Mouse (Mus musculus) midbrain, embryonic 16.5 days (tissue): ENCODE measurements around the gene Gsta4. TPM values are rescaled to one million over a fixed set of nuclear protein-coding genes. Genes with fewer than 3 reads are reported as not detected.
"Not testable (repeated sequence)": the region's sequence is repeated elsewhere in the genome, so short reads cannot be mapped to it uniquely, and the experiment has no call there.

Source experiments
- ATAC-seq: fragments of 200-750 bp; cut with Nextera tagmentation; 2 replicates; pipeline ENCODE4 v1.8.0; 2017; ENCODE audit warnings: moderate TSS enrichment
- H3K27ac ChIP-seq: fragments of 300-500 bp; sonication (generic); 2 replicates; pipeline ENCODE4 v1.5.1; 2014; ENCODE audit warnings: mild to moderate bottlenecking, low read length, mixed read lengths
- H3K27me3 ChIP-seq: fragments of 300-500 bp; sonication (generic); 2 replicates; pipeline ENCODE4 v1.6.1; 2014; ENCODE audit warnings: low read depth, low read length, mixed read lengths; ENCODE audit not compliant: control insufficient read depth, insufficient read depth
- H3K36me3 ChIP-seq: fragments of 300-500 bp; sonication (generic); 2 replicates; pipeline ENCODE4 v1.6.1; 2014; ENCODE audit warnings: mild to moderate bottlenecking, low read length, moderate library complexity, mixed read lengths; ENCODE audit not compliant: control insufficient read depth, insufficient read depth
- H3K4me1 ChIP-seq: fragments of 300-500 bp; sonication (generic); 2 replicates; pipeline ENCODE4 v1.6.1; 2014; ENCODE audit warnings: mild to moderate bottlenecking, low read length, mixed read lengths; ENCODE audit not compliant: control insufficient read depth, insufficient read depth
- H3K4me2 ChIP-seq: fragments of 300-500 bp; sonication (generic); 2 replicates; pipeline ENCODE4 v1.6.1; 2014; ENCODE audit warnings: mild to moderate bottlenecking, low read length, mixed read lengths
- H3K4me3 ChIP-seq: fragments of 300-500 bp; sonication (generic); 2 replicates; pipeline ENCODE4 v1.5.1; 2014; ENCODE audit warnings: low read depth, mild to moderate bottlenecking, low read length, moderate library complexity, mixed read lengths
- H3K9ac ChIP-seq: fragments of 300-500 bp; sonication (generic); 2 replicates; pipeline ENCODE4 v1.6.1; 2014; ENCODE audit warnings: low read depth, low read length, mixed read lengths
- H3K9me3 ChIP-seq: fragments of 300-500 bp; sonication (generic); replicated peaks from 2 replicates; pipeline ENCODE4 v1.6.1; 2014; ENCODE audit warnings: mild to moderate bottlenecking, low read length, mixed read lengths; ENCODE audit not compliant: control insufficient read depth, poor library complexity, severe bottlenecking
- WGBS: fragments of 180-500 bp; shearing (Covaris S2); extraction: QIAGEN DNeasy Blood & Tissue Kit; methylation state at CpG from one replicate; pipeline ENCODE4 v1.1.7; 2014; 5-methylcytosine and 5-hydroxymethylcytosine counted together
- polyA plus RNA-seq: library from polyadenylated mRNA; unstranded; fragments of >200 nt; fragmentation: Nextera tagmentation; extraction: Ambion mirVana; gene quantifications from 2 replicates; pipeline ENCODE4 v1.2.1, GENCODE M21; 2015

The Gsta4 gene
- 14.3 and 18.5 TPM in 2 replicates for polyA plus RNA-seq

GRCm38 (mm10) chr9:78182474-78182873 lies at the start of gene Gsta4:
TSS of gene Gsta4 (plus strand) at chr9:78182774.
- H3K4me2 ChIP-seq, H3K4me3 ChIP-seq, H3K27me3 ChIP-seq, H3K36me3 ChIP-seq, H3K4me1 ChIP-seq, H3K9me3 ChIP-seq, ATAC-seq, H3K27ac ChIP-seq, H3K9ac ChIP-seq: not testable (repeated sequence)
- 100% methylated on average over 4 of the region's 7 CpGs for WGBS

GRCm38 (mm10) chr9:78135658-78136057 lies 46.9 kb upstream of the Gsta4 start:
- no peak overlapping the region for H3K27ac ChIP-seq
- H3K4me3 ChIP-seq, result no peak overlapping the region
- no peaks in the 10 kb centered on the region for H3K4me1 ChIP-seq
- no peak for ATAC-seq
- H3K36me3 ChIP-seq, result peaks cover 30% of the 10 kb centered on the region
- H3K4me2 ChIP-seq, result no peak overlapping the region
- H3K27me3 ChIP-seq, result no peaks in the 10 kb centered on the region
- H3K9ac ChIP-seq, result no peak overlapping the region
- 63% methylated on average over 7 of the region's 7 CpGs for WGBS
- H3K9me3 ChIP-seq, result no peaks in the 10 kb centered on the region

- H3K9me3 ChIP-seq, result no peaks in the 10 kb centered on the region
- no peak overlapping the region for H3K27ac ChIP-seq
- H3K4me3 ChIP-seq, result no peak overlapping the region
- H3K36me3 ChIP-seq, result peaks cover 39% of the 10 kb centered on the region
- no peaks in the 10 kb centered on the region for H3K4me1 ChIP-seq
- no peak overlapping the region for H3K4me2 ChIP-seq
- no peak for ATAC-seq
- WGBS, result 96% methylated on average over 9 of the region's 9 CpGs
- no peaks in the 10 kb centered on the region for H3K27me3 ChIP-seq
- no peak overlapping the region for H3K9ac ChIP-seq
These were observed 44.4 kb upstream of the Gsta4 start for GRCm38 (mm10) chr9:78138044-78138676.

- H3K9me3 ChIP-seq, result no peaks in the 10 kb centered on the region
- H3K4me3 ChIP-seq, result no peak overlapping the region
- no peaks in the 10 kb centered on the region for H3K27me3 ChIP-seq
- 94% methylated on average over 4 of the region's 4 CpGs for WGBS
- H3K9ac ChIP-seq, result no peak overlapping the region
- H3K4me2 ChIP-seq, result no peak overlapping the region
- peaks cover 36% of the 10 kb centered on the region for H3K36me3 ChIP-seq
- H3K27ac ChIP-seq, result no peak overlapping the region
- no peak for ATAC-seq
- H3K4me1 ChIP-seq, result no peaks in the 10 kb centered on the region
These were observed 43.1 kb upstream of the Gsta4 start for GRCm38 (mm10) chr9:78139463-78139862.

GRCm38 (mm10) chr9:78146099-78146498 lies 36.5 kb upstream of the Gsta4 start:
- Histone ChIP-seq H3K9me3 (no peaks in the 10 kb centered on the region), H3K4me3 (no peak overlapping the region), H3K27me3 (no peaks in the 10 kb centered on the region), H3K4me2 (no peak overlapping the region), H3K9ac (no peak overlapping the region), H3K27ac (peak overlapping the region; percentile 38), H3K4me1 (0 out of 2 replicates have a peak, but pooled peaks cover 3% of the 10 kb centered on the region), H3K36me3 (peaks cover 21% of the 10 kb centered on the region)
- peak; percentile 67; the same call in 1 of the 2 replicates for ATAC-seq
- WGBS, result 44% methylated on average over 4 of the region's 4 CpGs

- Histone ChIP-seq H3K27ac (no peak overlapping the region), H3K4me1 (0 out of 2 replicates have a peak, but pooled peaks cover 3% of the 10 kb centered on the region), H3K4me3 (no peak overlapping the region), H3K9me3 (no peaks in the 10 kb centered on the region), H3K27me3 (no peaks in the 10 kb centered on the region), H3K4me2 (no peak overlapping the region), H3K36me3 (peaks cover 19% of the 10 kb centered on the region), H3K9ac (no peak overlapping the region)
- 50% methylated on average over 6 of the region's 6 CpGs for WGBS
- peak; percentile 53; the same call in 1 of the 2 replicates for ATAC-seq
These were observed 35.9 kb upstream of the Gsta4 start for GRCm38 (mm10) chr9:78146627-78147026.

- H3K27ac ChIP-seq, result no peak overlapping the region
- 94% methylated on average over 6 of the region's 6 CpGs for WGBS
- H3K4me1 ChIP-seq, result 0 out of 2 replicates have a peak, but pooled peaks cover 3% of the 10 kb centered on the region
- no peak overlapping the region for H3K4me2 ChIP-seq
- no peak overlapping the region for H3K9ac ChIP-seq
- no peak for ATAC-seq
- H3K27me3 ChIP-seq, result no peaks in the 10 kb centered on the region
- no peak overlapping the region for H3K4me3 ChIP-seq
- no peaks in the 10 kb centered on the region for H3K9me3 ChIP-seq
- H3K36me3 ChIP-seq, result peaks cover 9% of the 10 kb centered on the region
These were observed 34.4 kb upstream of the Gsta4 start for GRCm38 (mm10) chr9:78148149-78148548.

GRCm38 (mm10) chr9:78149770-78150169 lies 32.8 kb upstream of the Gsta4 start:
- not testable (repeated sequence) for H3K27me3 ChIP-seq, H3K4me1 ChIP-seq, H3K4me2 ChIP-seq, ATAC-seq, H3K4me3 ChIP-seq, H3K36me3 ChIP-seq, H3K27ac ChIP-seq, H3K9me3 ChIP-seq, H3K9ac ChIP-seq
- 94% methylated on average over 2 of the region's 2 CpGs for WGBS

GRCm38 (mm10) chr9:78154211-78154977 lies 28.2 kb upstream of the Gsta4 start:
- Histone ChIP-seq H3K4me3 (no peak overlapping the region), H3K36me3 (peaks cover 33% of the 10 kb centered on the region), H3K27me3 (no peaks in the 10 kb centered on the region), H3K9me3 (no peaks in the 10 kb centered on the region), H3K4me1 (no peaks in the 10 kb centered on the region), H3K27ac (no peak overlapping the region), H3K4me2 (no peak overlapping the region), H3K9ac (no peak overlapping the region)
- no peak for ATAC-seq
- 91% methylated on average over 11 of the region's 11 CpGs for WGBS
